Mouse (Mus musculus) ovary, postnatal 10 days (tissue): ENCODE measurements around the gene Apol9a.
"Not testable (repeated sequence)": the region's sequence is repeated elsewhere in the genome, so short reads cannot be mapped to it uniquely, and the experiment has no call there.

Source experiments
- DNase-seq: peaks from one replicate; pipeline ENCODE4 v3.0.0; 2022; ENCODE audit warnings: low spot score

Apol9a gene

DNA sequence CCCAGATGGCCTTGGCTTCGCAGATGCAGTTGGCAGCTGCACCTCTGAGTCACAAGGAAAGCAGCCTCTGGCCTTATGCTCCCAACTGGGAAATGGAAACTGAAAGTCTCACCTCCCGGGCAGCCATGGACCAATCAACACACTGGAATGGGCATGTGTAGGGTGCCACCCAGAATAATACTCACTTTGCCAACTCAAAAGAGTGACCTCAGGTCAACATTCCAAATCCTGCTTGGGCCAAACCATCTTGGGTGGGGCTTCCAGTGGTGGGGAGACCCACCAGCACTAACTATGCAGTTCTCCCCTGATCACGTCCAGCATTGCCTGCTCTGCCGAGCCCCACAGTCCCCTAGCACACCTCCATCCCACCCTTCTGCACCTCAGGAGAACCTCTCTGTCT is at the start of gene Apol9a:
Gene Apol9a, minus strand, starts transcription at position 101 of the 400 bp plus-strand sequence.
- DNase-seq = not testable (repeated sequence)

DNA sequence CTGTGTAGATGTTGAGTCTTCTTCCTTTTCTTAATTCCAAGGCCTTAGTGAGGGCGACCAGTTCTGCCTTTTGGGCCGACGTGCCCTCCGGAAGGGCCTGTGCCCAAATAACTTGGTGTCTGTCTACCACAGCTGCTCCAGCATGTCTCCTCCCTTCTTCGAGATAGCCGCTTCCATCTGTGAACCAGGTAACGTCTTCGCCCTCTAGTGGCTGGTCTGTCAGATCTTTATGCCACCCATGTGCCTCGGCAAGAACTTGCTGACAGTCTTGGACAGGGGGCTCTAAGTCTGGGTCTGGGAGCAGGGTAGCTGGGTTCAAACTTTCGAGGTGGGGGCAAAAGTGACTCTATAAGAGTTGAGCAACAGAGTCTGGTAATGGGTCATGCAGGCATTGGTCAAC is 39.0 kb upstream of the Apol9a start:
- not testable (repeated sequence) for DNase-seq

DNA sequence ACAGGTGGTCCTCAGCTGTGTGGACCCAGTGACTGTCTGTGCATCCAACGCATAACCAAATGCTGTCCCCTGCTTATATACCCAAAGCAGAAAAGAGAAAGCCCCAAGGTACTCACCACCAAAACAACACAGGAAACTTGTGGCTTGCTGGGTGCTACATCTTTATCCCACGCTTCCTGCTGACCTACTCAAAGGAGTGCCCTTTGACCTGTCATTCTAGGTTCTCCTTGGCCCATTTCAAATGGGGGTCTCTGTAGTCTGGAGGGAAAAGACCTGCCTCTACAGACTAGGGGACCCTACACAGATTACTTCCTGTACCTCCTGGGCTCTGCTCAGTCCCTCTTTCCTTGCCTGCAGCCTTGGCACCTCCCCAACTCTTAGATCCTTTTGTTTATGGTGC is 36.5 kb upstream of the Apol9a start, which contains the start of gene Apol7b:
Gene Apol7b, minus strand, starts transcription at position 101 of the 400 bp plus-strand sequence.
- not testable (repeated sequence) for DNase-seq

DNA sequence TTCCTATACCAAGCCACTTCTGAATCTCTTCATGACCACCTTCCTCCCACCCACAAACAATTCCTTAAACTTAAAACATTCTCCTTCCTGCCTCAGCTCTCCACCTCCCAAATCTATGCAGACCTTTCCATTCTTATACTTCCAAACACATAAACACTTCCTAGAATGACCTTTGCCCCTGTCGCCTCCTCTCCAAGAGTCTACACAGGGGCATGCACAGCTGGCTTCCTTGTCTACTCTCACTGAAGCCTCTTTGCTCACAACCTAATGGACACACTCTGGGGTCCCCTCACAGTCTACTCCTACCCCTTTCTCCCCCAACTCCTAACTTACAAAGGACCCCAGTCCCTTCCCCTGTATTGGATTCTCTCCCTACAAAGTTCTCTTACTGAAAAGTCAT is 34.7 kb upstream of the Apol9a start:
- not testable (repeated sequence) for DNase-seq

DNA sequence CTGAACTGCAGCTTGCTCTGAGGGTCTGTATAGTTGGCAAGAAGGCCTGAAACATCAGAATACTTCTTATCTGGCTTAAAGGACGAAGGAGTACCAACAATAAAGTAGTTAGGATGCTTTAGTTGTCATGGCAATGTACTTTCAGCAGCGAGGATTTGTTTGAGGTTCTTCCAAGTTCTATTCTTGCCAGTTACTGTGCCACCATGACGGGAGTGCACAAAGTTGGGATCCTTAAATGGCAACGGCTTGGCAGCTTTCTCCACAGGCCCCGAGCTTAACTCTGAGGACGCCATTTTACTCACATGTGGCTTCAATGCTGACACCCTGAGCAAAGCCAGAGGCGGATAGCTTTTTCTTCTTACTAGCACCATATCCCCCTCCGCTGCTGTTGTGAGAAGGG is 33.8 kb upstream of the Apol9a start:
- DNase-seq = not testable (repeated sequence)

DNA sequence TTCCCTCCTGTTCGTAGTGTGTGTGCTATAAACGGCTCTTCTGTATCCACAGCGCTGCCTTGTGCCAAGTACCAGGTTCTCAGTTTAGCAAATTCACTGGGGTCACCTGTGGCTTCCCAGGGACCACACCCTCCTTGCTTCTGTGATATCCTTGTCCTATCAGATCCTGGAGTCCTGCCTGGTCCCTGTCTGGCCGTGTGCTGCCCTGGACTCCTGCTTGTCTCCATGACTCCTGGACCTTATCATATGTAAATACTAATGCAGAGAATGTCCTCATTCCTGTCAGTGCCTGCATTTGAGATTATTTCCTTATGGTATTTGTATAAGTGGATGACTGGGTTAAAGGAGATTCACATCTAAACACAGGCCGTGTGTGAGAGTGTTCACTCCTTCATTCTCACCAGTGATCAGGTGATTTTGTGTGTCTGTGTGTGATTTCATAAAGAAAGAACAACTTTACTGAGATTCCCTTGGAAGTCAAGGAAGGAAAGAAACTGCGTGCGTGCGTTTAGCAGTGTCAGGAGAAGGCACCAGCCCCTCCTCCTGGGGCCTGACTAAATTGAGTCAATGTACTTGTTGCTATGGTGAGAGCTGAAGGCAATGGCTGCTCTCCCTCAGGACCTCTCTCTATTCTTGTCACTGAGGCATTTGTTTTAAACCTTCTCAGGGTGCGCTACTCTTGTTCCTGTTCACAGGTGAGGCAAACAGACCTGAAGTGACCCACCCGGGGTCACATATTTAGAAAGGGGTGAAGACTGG is 17.9 kb upstream of the Apol9a start:
- not testable (repeated sequence) for DNase-seq

DNA sequence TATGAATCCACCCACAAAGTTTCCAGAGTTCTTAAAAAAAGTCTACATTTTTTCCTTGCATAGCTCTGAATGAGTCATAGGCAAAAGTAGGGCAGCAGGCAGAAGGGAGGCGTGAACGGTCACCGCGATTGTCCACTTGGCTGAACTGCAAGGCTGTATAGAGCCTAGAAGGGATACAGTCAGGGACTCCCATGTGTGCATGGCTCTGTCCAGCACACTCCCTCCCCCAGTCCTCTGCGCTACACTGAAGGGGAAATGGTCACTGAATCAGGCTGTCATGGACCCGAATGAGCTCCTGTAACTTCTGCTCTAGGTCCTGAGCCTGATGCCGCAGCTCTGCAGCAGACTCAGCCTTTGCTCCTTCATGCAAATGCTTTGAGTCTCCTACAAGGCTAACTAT is 12.0 kb upstream of the Apol9a start:
- not testable (repeated sequence) for DNase-seq

DNA sequence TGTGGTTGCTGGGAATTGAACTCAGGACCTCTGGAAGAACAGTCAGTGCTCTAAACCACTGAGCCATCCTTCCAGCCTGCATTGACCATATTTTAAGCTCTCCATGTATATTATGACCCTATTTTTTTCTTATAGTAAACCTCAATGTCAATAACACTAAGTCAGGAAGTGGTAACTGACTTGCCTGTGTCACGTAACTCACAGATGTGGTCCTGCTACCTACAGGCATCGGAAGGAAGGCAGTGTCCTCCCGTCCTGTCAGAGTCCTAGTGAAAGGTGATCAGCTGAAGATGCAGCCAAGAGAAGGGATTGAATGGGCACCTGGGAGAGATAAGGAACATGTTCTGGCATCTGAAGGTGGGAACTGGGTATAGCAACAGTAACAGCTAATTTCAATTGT is 8.7 kb upstream of the Apol9a start:
- not testable (repeated sequence) for DNase-seq

DNA sequence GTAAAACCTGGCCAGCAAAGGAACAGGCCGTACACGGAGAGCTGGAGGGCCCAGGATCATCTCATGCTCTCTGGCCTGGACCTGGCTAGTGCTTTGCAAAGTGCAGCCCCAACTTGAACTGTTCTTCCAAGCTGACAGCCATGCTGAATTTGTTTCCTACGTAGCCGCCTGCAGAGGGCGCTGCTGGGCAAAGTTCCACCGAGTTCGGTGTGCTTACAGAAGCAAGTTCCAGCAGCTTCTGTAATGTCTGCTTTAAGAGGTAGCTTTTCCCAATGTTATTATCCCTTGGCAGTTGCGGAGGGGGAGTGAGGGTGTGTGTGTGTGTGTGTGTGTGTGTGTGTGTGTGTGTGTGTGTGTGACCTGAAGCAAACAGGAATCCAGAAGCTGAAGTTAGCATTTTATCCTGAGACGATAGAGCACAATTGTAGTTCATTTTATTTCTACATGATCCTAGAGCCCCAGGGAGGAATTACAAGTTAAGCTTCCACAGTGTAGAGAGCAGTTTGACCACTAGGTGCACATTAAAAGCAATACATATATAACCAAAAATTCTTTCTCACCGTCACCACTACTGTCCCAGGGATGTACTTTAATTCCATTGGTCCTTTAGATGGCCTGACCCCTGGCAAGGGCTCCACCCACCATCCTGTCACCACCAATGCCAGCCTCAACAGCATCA is 5.9 kb upstream of the Apol9a start:
- DNase-seq = not testable (repeated sequence)

DNA sequence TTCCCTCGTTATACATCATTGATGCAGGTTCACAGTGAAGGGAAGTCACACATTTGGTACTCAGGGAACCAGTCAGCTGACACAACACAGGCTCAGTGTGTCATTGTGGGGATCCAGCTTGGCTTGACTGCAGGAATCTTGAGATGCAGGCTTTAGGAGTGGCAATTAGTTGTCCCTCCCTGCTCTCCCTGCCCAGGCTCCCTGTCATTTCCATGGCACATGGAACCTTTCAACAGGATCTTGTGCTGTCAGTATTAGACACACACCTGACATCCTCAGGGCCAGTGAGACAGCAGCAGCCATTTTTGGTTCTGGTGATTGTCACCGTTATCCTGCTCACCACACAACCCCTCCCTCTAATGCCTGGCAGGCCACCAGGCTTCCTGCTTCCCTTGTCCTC is 4.7 kb upstream of the Apol9a start:
- not testable (repeated sequence) for DNase-seq

DNA sequence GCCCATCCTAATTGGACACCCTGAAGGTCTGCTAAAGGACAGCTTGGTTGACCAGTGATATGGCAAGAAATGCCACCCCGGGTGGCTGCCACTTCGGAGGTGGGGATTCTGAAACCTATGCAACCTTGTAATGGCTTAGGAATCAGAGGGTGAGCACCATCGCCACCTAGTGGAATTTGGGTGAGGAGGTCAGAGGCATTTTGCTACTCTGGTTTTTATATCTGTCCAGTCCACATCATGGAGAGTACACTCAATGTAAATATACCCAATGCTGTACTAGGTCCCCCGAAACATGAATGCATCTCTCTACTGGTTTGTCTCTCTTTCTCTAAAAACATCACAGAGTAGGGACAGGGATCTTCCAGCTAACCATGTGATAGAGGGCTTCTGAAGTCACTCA is 1.8 kb upstream of the Apol9a start:
- DNase-seq = not testable (repeated sequence)

DNA sequence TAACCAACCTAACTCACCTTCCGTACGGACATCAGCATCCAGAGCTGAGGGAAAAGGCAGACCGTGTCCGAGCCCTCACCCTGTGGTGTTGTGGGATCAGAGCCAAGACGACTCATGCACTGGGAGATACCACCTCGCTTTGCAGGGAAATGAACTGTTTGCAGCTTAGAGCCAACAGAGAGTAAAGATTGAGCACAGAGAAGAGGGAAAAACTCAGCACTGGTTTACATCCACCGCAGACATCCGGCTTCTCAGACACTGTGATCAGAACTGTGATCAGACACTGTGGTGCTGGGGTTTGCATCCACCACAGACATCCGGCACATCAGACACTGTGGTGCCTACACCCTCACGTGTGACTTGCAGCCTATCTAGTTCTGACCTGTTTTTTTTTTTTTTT is 4.6 kb downstream of the Apol9a start:
- not testable (repeated sequence) for DNase-seq

DNA sequence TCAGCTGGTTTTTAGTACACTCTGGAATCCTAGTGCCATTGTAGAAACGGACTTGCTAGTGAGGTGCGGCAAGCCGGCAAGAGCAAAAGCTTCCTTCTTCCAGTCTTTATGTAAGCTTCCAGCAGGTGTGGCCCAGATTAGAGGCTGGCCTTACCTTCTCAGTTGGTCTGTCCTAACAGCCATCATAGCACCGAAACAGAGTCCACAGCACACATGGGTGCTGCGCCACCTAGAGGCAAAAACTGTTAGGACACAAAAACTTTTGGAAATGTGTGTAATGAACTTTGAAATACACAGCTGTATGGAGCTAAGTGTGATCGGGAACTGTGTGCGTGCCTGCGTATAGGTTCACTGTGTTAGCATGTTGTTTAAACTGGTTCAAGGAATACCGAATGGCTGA is 11.9 kb downstream of the Apol9a start, which contains the start of gene Apol7a:
Gene Apol7a, minus strand, starts transcription at position 84 of the 400 bp plus-strand sequence.
- not testable (repeated sequence) for DNase-seq

DNA sequence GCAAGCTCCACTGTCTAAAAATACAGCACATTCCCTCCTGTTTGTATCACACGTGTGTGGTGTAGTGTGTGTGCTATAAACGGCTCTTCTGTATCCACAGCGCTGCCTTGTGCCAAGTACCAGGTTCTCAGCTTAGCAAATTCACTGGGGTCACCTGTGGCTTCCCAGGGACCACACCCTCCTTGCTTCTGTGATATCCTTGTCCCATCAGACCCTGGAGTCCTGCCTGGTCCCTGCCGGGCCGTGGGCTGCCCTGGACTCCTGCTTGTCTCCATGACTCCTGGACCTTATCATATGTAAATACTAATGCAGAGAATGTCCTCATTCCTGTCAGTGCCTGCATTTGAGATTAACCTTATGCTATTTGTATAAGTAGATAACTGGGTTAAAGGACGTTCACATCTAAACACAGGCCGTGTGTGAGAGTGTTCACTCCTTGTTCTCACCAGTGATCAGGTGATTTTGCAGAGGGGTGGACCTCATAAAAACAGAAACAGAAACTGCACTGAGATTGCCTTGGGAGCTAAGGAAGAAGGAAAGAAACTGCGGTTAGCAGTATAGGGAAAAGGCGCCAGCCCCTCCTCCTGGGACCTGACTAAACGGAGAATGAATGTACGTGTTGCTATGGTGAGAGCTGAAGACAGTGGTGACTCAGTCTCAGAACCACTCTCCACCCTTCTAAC is 13.3 kb downstream of the Apol9a start:
- DNase-seq = not testable (repeated sequence)

DNA sequence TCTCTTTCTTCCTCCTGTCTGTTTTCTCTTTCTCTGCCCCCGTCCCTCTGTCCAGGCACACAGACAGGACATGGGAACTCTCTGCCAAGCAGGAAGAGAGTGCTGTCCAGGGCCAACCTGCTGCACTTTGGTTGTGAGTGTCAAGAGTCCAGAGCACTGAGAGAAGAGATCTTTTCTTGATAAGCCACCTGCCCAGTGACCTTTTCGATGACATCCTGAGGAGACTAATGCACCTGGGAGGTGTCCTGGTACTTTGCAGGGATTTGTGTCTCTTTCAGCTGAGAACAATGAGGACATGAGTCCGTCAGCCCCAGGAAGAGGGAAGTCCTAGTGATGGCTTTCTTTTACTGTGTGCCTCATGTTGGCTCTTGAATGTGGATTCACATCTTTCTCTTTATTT is 17.1 kb downstream of the Apol9a start:
- not testable (repeated sequence) for DNase-seq

DNA sequence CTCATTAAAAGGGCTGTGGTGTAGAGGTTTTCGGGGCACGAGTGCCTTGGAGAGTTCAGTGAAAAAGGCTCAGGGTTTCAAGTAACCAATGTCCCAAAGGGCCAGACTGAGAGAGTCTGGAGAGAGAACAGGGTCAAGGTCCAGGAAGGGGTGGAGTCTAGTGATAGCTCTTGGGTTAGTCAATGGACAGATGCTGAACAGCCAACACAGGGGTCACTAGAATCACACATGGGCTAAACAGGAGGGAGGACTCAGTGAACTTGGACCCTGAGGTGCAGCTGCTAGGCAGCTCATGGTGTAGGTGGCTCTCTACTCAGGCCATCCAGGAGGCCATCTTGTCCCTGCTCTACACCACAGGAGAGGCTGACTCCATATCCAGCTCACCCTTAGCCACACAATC is 23.5 kb downstream of the Apol9a start:
- no peak for DNase-seq

DNA sequence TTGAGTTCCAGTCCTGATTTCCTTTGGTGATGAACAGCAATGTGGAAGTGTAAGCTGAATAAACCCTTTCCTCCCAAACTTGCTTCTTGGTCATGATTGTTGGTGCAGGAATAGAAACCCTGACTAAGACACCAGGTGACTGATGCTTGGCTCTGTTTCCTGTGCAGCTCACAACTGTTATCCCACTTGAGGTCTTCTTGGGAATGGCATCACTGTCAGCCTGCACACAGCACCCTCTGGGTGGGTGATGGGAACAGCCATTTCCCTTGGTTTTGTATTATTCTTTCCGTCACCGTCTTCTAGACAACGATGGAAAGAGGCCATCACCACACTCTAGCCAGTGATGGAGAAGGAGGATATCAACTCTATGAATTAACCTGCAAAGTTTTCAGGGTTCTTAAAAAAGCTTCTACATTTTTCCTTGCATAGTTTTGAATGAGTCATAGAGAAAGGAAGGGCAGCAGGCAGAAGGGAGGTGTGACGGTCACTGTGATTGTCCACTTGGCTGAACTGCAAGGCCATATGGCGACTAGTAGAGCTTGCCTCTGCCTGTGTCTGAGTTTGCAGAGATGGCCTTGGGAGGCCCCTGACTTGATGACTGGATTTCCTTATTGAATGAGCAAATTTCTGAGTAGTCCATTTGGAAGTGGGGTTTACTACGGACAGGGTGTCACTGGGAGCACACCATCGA is 26.4 kb downstream of the Apol9a start:
- DNase-seq = no peak

DNA sequence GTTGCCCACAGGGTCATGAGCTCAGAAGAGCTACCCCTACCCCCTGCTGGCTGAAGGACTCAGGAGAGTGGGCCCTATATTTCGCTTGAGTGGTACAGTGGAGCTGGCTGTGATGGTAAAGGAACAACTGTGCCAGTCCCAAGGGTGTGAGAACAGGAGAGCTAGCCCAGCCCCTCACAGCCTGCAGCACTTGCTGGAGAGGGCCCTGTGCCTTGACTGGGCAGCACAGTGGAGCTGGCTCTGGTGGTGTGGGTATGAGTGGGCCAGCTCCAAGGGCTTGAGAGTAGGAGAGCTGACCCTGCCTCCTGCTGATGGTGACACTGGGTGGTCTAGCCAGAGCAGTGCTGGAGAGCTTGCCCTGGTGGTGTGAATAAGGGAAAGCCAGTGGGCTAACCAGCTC is 28.1 kb downstream of the Apol9a start:
- no peak for DNase-seq

DNA sequence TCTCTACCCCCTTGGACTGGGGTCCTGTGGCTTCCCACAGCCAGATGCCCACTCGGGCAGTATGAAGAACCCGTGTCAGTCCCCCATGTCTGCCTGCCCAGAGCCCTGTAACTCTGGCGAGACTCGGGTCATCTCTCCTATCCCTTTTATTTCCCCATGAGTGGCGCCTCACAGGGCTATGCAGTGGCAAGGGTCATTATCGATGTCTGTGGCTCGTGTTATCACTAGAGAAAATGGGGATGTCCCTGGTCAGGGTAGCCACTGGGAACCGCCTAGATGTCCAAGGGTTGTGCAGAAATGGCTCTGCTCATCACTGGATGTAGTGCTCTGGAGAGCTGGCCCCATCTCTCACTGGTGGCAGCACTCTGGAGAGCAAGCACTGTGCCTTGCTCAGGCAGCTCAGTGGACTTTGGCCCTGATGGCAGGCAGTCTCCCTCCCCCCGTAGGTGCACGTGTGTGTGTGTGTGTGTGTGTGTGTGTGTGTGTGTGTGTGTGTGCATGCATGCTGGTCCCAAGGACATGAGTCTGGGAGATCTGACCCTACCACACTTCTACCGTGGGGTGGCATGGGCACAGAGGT is 28.6 kb downstream of the Apol9a start:
- no peak for DNase-seq

DNA sequence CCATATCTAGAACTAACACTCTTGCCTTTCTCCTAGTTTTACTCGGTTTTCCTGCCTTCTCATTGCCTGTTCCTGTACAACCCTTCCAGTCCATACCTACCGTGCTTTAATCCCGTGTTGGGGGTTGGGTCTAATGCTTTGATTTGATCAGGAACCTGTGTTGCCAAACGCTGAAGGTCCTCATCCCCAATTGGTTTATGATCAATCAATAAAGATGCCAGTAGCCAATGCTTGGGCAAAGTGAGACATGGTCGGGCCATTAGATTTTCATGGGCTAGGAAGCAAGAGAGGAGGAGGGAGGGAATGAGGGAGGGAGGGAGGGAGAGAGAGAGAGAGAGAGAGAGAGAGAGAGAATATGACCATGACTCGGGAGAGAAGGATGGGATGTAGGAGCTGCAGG is 29.5 kb downstream of the Apol9a start:
- no peak for DNase-seq

DNA sequence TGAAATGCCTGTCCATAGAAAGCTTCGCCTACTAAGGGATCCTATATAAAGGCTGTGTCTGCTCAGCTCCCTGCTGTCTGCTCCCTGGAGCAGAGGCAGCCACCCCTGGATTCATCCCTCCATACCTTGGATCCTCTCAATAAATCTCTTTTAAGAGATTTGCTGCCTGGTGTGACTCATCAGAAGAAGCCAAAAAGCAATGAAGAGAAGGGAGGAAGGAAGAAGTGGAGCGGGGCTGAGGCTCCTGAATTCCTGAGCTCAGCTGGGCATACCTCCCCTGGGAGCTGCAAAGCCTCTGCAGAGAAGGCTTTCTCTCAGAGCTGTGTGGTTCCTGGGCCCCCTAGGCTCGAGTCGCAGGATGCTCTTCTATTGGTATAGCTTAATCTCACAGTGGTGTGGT is 31.0 kb downstream of the Apol9a start:
- DNase-seq = no peak

DNA sequence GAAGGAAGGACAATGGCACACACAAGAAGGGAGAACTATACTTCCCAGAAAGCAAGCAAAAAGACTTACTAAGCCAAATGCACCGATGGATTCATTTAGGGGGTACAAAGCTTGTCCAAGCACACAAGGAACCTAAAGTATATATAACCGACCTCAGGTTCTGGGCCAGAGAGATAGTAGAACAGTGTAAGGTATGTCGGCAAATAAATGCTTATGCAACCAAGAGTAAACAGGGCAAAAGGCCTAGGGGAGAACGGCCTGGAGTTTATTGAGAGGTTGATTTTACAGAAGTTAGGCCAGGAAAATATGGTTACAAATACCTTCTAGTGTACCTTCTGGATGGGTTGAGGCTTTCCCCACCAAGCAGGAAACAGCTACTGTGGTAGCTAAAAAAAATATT is 33.5 kb downstream of the Apol9a start:
- DNase-seq = no peak
